Mouse (Mus musculus): ENCODE measurements at regions not wholly inside any gene's neighbourhood (a gene's known extent, or its start where the extent isn't known, plus 50 kb on each side); places are given as distances from the start of the nearest gene placed in this dataset.
A peak's percentile ranks its signal among the peaks of the same experiment; 100 is the strongest.

GRCm38 (mm10) chr2:174892658-174893057 is 117.4 kb upstream of the Gm14444 start:
- no peak for DNase-seq (ENCODE audit: low spot score in 2 of 2)

- no peak for DNase-seq (ENCODE audit: low spot score in 2 of 2)
These were observed 112.6 kb upstream of the Gm14444 start for GRCm38 (mm10) chr2:174897424-174897823.

- DNase-seq (ENCODE audit: low spot score in 2 of 2) = no peak
These were observed 109.9 kb upstream of the Gm14444 start for GRCm38 (mm10) chr2:174899940-174900670.

- peak; percentile 10 to 24 for DNase-seq (ENCODE audit: low spot score in 2 of 2)
These were observed 109.4 kb upstream of the Gm14444 start for GRCm38 (mm10) chr2:174900671-174900991.

- peak; percentile 1 to 20 for DNase-seq (ENCODE audit: low spot score in 2 of 2)
These were observed 108.2 kb upstream of the Gm14444 start for GRCm38 (mm10) chr2:174901801-174902200.

GRCm38 (mm10) chr2:174903627-174904026 is 106.4 kb upstream of the Gm14444 start:
- DNase-seq (ENCODE audit: low spot score in 2 of 2) = no peak

GRCm38 (mm10) chr2:174905865-174906639 is 104.0 kb upstream of the Gm14444 start:
- DNase-seq (ENCODE audit: low spot score in 2 of 2) = no peak

- no peak for DNase-seq (ENCODE audit: low spot score in 2 of 2)
These were observed 92.7 kb upstream of the Gm14444 start for GRCm38 (mm10) chr2:174917146-174917905.

GRCm38 (mm10) chr2:174917975-174918374 is 92.1 kb upstream of the Gm14444 start:
- DNase-seq (ENCODE audit: low spot score in 2 of 2) = no peak

- DNase-seq (ENCODE audit: low spot score in 2 of 2) = no peak
These were observed 87.8 kb upstream of the Gm14444 start for GRCm38 (mm10) chr2:174922208-174922607.

- DNase-seq (ENCODE audit: low spot score in 2 of 2) = no peak
These were observed 80.3 kb upstream of the Gm14444 start for GRCm38 (mm10) chr2:174929718-174930117.

- DNase-seq (ENCODE audit: low spot score in 2 of 2) = peak; percentile 82 to 85
These were observed 77.7 kb upstream of the Gm14444 start for GRCm38 (mm10) chr2:174932137-174933012.

- no peak for DNase-seq (ENCODE audit: low spot score in 2 of 2)
These were observed 77.1 kb upstream of the Gm14444 start for GRCm38 (mm10) chr2:174933013-174933353.

- no peak for DNase-seq (ENCODE audit: low spot score in 2 of 2)
These were observed 73.4 kb upstream of the Gm14444 start for GRCm38 (mm10) chr2:174936665-174937064.

- no peak for DNase-seq (ENCODE audit: low spot score in 2 of 2)
These were observed 72.1 kb upstream of the Gm14444 start for GRCm38 (mm10) chr2:174937930-174938329.

GRCm38 (mm10) chr2:174942221-174942620 is 67.8 kb upstream of the Gm14444 start:
- DNase-seq (ENCODE audit: low spot score in 2 of 2) = no peak

- no peak for DNase-seq (ENCODE audit: low spot score in 2 of 2)
These were observed 61.9 kb upstream of the Gm14444 start for GRCm38 (mm10) chr2:174948106-174948505.

All from right cerebral cortex, postnatal 36 days (tissue).